Mouse (Mus musculus) thymus, adult 2 months (tissue): ENCODE results near the gene Fbxl21. TPM values are rescaled to one million over a fixed set of nuclear protein-coding genes. Genes with fewer than 3 reads are reported as not detected.

Experiments used
- DNase-seq: peaks from one replicate; pipeline ENCODE4 v3.0.0; 2021
- H3K27ac ChIP-seq: fragments of 200-500 bp; 2 replicates; pipeline ENCODE4 v1.5.1; 2012; ENCODE audit warnings: low read length, control low read depth; ENCODE audit not compliant: control insufficient read depth, insufficient read depth
- H3K27me3 ChIP-seq: fragments of 200-500 bp; 2 replicates; pipeline ENCODE4 v1.6.1; 2012; ENCODE audit warnings: mild to moderate bottlenecking, low read length, moderate library complexity, mixed read lengths; ENCODE audit not compliant: control insufficient read depth, insufficient read depth
- H3K36me3 ChIP-seq: fragments of 200-500 bp; 2 replicates; pipeline ENCODE4 v1.6.1; 2012; ENCODE audit warnings: mild to moderate bottlenecking, low read length, moderate library complexity; ENCODE audit not compliant: control insufficient read depth, insufficient read depth
- H3K4me1 ChIP-seq: fragments of 200-500 bp; replicated peaks from 2 replicates; pipeline ENCODE4 v1.6.1; 2012; ENCODE audit warnings: low read length; ENCODE audit not compliant: control insufficient read depth, insufficient read depth
- H3K4me3 ChIP-seq: fragments of 200-500 bp; 2 replicates; pipeline ENCODE4 v1.5.1; 2012; ENCODE audit warnings: mild to moderate bottlenecking, low read length, control low read depth, moderate library complexity; ENCODE audit not compliant: control insufficient read depth, insufficient read depth
- CTCF ChIP-seq: fragments of 200-500 bp; IDR thresholded peaks from 2 replicates; pipeline ENCODE4 v1.5.1; 2012; ENCODE audit warnings: mild to moderate bottlenecking, control low read depth, low read length, moderate library complexity, borderline replicate concordance; ENCODE audit not compliant: control insufficient read depth, poor library complexity, insufficient read depth; ENCODE audit errors: extremely low read depth
- POLR2A ChIP-seq: fragments of 200-500 bp; IDR thresholded peaks from 2 replicates; pipeline ENCODE4 v1.6.1; 2012; ENCODE audit warnings: mild to moderate bottlenecking, low read length, control low read depth, moderate library complexity; ENCODE audit not compliant: control insufficient read depth, poor library complexity, insufficient read depth; ENCODE audit errors: extremely low read depth
- WGBS: fragments of 180-500 bp; shearing (Covaris S2); methylation state at CpG from one replicate; pipeline ENCODE4 v1.1.7; 2018; 5-methylcytosine and 5-hydroxymethylcytosine counted together
- polyA plus RNA-seq: library from polyadenylated mRNA; depleted of rRNA; stranded (reverse); fragments of >200 nt; gene quantifications from 2 replicates; pipeline ENCODE4 v1.2.3, GENCODE M21; 2012

The Fbxl21 gene
- polyA plus RNA-seq, 1 experiment, result 0.71 TPM

DNA sequence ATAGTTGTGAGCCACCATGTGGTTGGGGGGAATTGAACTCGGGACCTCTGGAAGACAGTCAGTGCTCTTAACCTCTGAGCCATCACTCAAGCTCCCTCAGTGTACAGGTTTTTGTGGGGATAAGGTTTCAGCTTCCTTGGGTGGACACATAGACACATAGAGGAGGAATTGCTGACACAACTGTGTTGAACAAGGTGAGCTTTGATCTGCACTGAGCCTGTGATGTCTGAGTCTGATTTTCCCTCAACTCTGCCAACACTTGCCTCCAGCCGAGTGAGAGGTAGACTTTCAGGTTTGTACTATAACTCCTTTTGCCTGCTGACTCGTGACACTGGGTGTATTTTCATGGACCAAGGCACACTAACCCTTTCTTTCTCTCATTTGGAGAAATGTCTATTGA lies 34.4 kb downstream of the Fbxl21 start:
- no peak for TF ChIP-seq POLR2A
- no peak for TF ChIP-seq CTCF
- H3K27ac ChIP-seq, result no peak overlapping the region
- H3K4me1 ChIP-seq, result no peaks in the 10 kb centered on the region
- H3K36me3 ChIP-seq, result no peaks in the 10 kb centered on the region
- H3K27me3 ChIP-seq, result no peaks in the 10 kb centered on the region
- H3K4me3 ChIP-seq, result no peak overlapping the region
- no peak for DNase-seq
- 61% methylated on average over 3 of the region's 3 CpGs for WGBS

DNA sequence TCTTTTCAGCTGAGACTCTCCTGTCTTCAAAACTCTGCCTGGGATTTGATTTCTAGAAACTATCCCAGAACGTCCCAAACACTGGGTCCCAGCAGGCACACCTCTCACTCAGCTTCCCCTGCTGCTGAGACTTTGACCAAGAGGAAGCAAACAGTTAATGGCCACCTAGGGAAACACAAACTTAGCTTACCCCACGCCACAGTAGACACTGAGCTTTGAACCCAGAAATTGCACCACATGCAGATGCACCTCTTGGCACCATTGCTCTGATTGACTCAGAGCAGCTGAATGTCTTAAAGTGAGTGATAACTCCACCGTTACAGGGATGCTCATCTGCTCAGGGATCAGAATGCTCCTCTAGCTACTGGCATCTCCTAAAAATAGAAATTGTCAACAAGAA lies 36.5 kb downstream of the Fbxl21 start:
- DNase-seq, result no peak

DNA sequence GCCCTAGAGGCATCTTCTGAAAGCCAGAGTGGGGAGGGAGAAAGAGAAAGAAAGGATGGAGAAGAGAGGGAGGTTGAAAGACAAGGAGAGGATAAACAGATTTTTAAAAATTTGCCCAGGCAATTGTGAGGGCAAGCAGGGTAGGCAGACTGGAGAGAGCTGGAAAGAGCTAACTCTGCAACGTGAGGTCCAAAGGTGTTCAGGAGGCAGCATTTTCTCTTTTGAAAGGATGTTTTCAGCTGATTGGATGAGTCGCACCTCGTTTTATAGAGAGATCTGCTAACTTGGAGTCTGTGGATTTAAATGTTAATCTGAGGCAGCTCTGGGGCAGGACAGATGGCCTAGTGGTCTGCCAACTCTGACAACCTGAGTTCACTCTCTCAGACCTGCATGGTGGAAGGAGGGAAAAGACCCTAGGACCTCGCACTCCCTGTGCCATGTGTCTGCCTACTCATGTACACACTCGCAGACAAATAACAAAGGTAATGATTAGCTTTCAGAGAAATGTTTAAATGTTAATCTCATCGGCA lies 37.6 kb downstream of the Fbxl21 start:
- Histone ChIP-seq H3K4me1 (no peaks in the 10 kb centered on the region), H3K36me3 (no peaks in the 10 kb centered on the region), H3K4me3 (no peak overlapping the region), H3K27ac (no peak overlapping the region), H3K27me3 (no peaks in the 10 kb centered on the region)
- TF ChIP-seq CTCF (no peak), POLR2A (no peak)
- DNase-seq, result no peak
- 95% methylated on average over 6 of the region's 6 CpGs for WGBS

More for the DNA sequence above, 36.5 kb downstream of the Fbxl21 start:
- H3K27me3 ChIP-seq, result no peaks in the 10 kb centered on the region
- no peaks in the 10 kb centered on the region for H3K4me1 ChIP-seq
- H3K36me3 ChIP-seq, result no peaks in the 10 kb centered on the region
- H3K27ac ChIP-seq, result no peak overlapping the region
- WGBS, result 72% methylated on average over 3 of the region's 3 CpGs
- no peak overlapping the region for H3K4me3 ChIP-seq
- no peak for TF ChIP-seq CTCF
- TF ChIP-seq POLR2A, result no peak

DNA sequence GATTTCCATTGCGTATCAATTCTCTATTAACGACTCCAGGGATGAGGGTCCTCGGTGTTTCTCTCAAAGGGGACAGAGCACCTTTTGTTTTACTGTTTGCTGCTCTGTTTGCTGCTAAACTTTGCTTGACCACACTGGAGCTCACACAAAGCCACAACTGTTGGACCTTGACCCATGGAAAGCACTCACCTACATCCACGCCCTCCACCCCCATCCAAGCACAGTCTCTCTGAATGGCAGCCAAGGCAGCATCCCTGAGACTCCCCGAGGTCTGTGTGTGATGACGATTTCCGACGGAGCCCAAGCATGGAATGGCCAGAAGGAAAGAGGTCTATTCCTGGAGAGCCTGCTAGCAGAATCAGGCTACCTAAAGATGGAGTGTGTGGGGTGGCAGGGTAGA lies 38.9 kb downstream of the Fbxl21 start:
- no peak overlapping the region for H3K4me3 ChIP-seq
- 93% methylated on average over 8 of the region's 8 CpGs for WGBS
- H3K36me3 ChIP-seq, result no peaks in the 10 kb centered on the region
- H3K4me1 ChIP-seq, result no peaks in the 10 kb centered on the region
- no peak for DNase-seq
- H3K27ac ChIP-seq, result no peak overlapping the region
- H3K27me3 ChIP-seq, result no peaks in the 10 kb centered on the region
- TF ChIP-seq POLR2A (no peak), CTCF (no peak)

DNA sequence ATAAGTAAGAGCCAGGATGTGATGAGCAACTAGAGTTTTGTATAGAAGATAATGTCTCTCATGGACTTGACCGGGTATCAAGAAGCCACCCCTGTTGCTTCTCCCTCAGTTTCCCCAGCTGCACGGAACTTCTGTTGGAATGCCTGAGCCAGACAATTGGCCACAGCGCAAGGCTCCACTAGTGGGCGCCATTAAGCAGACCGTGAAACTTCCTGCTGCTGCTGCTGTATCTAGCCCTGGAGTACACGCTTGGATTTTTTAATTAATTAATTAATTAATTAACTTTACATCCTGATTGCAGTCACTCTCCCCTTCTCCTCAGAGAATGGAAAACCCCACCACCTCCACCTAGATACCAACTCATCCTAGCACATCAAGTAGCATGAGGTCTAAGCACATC lies 40.8 kb downstream of the Fbxl21 start:
- Histone ChIP-seq H3K4me1 (no peaks in the 10 kb centered on the region), H3K36me3 (no peaks in the 10 kb centered on the region), H3K4me3 (no peak overlapping the region), H3K27me3 (no peaks in the 10 kb centered on the region), H3K27ac (no peak overlapping the region)
- 29% methylated on average over 6 of the region's 6 CpGs for WGBS
- peak; percentile 56; the same call in 1 of the 2 replicates for TF ChIP-seq CTCF
- TF ChIP-seq POLR2A, result no peak
- peak; percentile 35 for DNase-seq

DNA sequence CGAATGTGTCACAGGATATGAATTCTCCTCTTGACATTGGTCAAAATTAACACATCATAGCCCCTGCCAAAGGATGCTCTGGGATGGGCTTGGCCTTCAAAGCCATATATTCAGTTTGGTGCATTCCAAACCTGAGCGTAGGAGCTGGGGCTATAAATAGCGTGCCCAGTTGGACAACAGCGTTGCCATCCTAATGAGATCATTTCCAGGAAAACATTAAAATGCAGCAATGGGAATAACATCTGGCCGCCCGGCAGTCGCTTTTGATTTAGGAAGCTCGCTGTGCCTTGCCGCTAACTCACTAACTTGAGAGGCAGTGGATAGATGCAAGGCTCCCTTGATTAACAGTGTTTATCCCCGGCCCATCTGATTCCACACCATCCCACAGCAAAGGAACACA lies 44.1 kb downstream of the Fbxl21 start:
- Histone ChIP-seq H3K27ac (no peak overlapping the region), H3K27me3 (no peaks in the 10 kb centered on the region), H3K4me1 (no peaks in the 10 kb centered on the region), H3K4me3 (no peak overlapping the region), H3K36me3 (no peaks in the 10 kb centered on the region)
- TF ChIP-seq CTCF, result no peak
- no peak for TF ChIP-seq POLR2A
- 99% methylated on average over 10 of the region's 10 CpGs for WGBS
- no peak for DNase-seq

DNA sequence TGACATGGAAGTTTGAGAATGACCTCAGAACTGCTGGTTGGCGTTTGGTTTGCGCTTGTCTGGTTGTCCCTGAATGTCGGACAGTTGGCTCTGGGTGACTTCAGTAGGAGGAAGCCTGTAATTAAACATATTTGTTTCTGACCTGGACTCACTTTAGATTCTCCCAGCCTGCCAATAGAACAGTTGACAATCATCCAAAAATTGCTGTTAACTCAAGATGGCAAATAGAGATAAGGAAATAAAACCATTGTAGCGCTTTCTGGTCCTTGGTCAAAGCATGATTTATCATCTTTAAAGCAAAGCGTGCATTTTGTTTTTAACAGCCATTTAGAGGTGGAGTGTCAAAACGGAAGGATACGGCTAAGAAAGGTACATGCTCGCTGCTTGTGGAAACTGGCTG lies 49.4 kb downstream of the Fbxl21 start:
- H3K4me3 ChIP-seq, result no peak overlapping the region

More for the DNA sequence above, 49.4 kb downstream of the Fbxl21 start:
- DNase-seq, result no peak
- H3K36me3 ChIP-seq, result no peaks in the 10 kb centered on the region
- H3K4me1 ChIP-seq, result no peaks in the 10 kb centered on the region
- H3K27me3 ChIP-seq, result no peaks in the 10 kb centered on the region
- WGBS, result 55% methylated on average over 8 of the region's 8 CpGs
- H3K27ac ChIP-seq, result no peak overlapping the region
- TF ChIP-seq POLR2A (no peak), CTCF (no peak)
